Mouse (Mus musculus) left cerebral cortex, postnatal 10 days (tissue): ENCODE results near the gene Pam. TPM values are rescaled to one million over a fixed set of nuclear protein-coding genes. Genes with fewer than 3 reads are reported as not detected.
A peak's percentile ranks its signal among the peaks of the same experiment; 100 is the strongest.

Experiments
- DNase-seq, 2 experiments: peaks; one replicate each; pipeline ENCODE4 v3.0.0; 2021 to 2022; ENCODE audit warnings: low spot score in 2 of 2, mixed read lengths in 1 of 2; ENCODE audit errors: extremely low spot score in 1 of 2
- intact Hi-C: fragments of 180-260 bp; cut with DNase I; formaldehyde crosslinking; loops from one replicate; pipeline ENCODE4 v1.15.1; 2025
- total RNA-seq, 2 experiments: library from RNA; stranded (reverse); gene quantifications; 2 replicates each; pipeline ENCODE4 v1.2.3; 2021

Pam gene
- total RNA-seq, 2 experiments from 2014 or later = 159 to 181 TPM

DNA sequence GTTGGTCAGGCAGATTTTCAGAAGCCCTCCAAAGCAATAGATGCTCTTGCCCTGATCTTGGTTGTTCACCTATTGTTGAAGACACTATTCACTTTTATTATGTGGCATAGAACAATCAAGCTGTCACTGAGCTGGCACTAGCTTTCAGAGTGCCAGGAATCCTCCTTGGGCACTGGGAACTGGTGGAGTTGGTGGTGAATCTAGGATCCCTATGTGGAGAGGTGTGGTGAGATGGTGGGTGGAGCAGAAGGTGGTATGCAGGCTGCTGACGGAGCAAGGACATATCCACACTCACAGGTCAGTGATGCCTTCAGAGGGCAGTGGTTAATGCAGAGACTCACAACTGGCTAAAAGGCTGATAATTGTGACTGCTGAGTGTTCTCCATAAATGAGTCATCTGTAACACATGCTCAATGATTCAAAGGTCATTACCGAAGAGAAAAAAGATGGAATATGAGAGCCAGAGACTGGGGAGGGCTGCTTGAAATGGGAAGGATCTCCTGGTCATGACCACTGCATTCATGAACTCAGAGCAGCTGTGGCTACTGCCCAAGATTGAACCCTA is 221.9 kb downstream of the Pam start:
- intact Hi-C loops = no loop called here
- no peak for DNase-seq

DNA sequence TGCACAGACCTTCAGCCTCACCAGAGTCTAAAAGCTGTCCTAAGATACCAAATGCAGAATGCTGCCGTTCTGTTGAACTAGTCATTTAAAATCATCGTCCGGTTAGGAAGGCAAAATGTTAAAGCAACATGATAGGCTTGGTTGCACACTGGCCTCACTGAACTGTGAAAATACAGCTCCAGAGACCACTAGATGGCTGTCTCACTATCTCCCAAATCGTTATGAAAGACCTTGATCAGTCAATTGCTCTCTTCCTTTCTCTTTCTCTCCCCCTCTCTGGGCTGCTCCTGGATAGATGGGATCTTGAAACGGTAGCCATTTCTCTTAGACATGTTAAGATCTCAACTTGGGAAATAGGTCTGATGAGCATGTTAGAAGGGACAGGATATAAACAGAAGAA is 223.0 kb downstream of the Pam start:
- DNase-seq = no peak
- intact Hi-C loops = no loop called here

DNA sequence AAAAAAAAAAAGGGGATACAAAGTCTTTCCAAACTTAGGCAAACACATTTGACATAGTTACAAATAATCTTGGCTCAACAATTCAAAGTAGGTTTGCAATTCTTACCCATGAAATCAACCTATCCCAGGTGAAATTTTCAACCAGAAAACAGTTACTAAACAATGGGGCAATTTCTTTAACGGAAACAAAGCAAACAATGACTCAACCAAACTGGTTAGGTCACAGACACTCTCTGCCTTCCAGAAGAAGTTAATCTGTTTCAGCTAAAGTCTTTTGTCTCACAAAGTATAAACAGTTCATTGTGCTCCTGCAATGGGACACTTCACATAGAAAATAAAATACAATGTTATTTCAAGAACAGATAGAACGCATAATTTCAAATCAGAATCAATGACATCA is 223.4 kb downstream of the Pam start:
- intact Hi-C loops = no loop called here
- DNase-seq = no peak

DNA sequence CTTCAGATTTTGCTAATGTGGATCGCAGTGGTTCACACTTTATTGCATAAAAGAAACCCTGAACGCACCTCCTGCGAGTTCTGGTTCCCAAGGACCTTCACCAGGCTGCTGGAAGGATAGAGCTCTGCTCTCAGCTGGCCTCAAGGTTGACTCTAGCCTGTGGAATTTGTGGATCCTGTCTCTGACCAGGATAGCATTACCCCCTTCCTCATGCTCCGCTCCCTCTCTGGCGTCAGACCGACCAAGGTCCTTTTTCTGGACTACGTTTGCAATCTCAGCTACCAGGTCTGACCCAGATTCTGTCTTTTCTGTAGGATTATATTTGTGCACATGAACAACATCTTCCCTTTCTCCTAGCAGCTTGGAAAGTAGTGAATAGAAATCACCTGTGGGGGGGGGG is 231.3 kb downstream of the Pam start:
- no peak for DNase-seq
- intact Hi-C loops = no loop called here

DNA sequence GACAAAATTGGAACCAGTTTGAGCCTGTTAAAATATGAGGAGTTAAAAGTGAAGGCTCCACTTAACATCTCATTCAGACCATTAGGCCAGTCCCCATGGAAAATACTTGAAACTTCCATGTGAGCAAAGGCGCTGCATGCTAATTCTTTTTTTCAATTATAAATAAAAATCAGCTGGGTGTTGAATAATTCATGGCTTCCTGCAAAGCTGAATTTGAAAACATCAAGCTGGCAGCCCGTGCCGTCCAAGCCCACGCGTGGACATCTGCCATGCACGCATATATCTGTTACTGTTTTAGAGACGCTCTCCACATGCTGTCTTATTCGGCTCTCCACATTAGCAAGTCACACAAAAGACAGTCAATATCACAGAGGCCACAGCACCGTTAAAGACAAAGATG is 232.3 kb downstream of the Pam start:
- peak; percentile 69 to 88 for DNase-seq
- intact Hi-C loops = no loop called here

DNA sequence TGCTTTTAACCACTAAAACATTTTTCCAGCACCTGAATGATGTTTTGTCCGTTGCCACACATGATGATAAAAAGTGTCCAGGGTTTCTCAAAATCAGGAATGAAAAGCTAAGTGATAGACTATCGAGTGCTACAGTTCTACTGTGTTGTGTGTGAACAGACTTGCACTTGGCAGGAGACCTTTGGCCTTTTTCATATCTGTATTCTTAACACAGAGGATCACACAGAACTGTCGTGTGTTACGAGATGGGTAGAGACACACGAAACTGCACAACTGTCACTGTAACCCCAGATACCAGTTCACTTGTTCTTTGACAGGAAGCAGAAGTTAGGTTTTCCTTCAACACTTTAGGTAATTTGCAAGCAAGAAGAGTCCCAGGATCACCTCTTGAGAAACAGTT is 232.7 kb downstream of the Pam start:
- intact Hi-C loops = no loop called here
- DNase-seq = no peak

DNA sequence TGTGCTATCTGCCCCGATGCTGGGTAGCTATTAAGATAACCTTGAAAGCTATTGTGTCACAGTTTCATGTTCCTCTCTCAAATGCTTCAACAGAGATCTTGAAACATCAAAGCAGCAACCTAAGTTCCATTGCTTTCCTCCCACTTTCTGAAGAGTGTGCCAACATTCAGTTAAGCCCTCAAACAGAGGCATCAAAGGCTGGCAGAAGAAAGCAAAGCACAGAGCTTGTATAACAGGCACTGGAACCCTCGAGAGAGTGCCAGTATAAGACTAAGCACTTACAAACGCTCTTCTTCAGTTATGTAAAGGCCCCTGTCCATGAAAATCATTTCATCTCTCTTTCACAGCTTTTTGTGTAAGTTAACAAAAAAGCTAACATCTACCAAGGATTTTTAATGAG is 241.2 kb downstream of the Pam start:
- intact Hi-C loops = no loop called here

DNA sequence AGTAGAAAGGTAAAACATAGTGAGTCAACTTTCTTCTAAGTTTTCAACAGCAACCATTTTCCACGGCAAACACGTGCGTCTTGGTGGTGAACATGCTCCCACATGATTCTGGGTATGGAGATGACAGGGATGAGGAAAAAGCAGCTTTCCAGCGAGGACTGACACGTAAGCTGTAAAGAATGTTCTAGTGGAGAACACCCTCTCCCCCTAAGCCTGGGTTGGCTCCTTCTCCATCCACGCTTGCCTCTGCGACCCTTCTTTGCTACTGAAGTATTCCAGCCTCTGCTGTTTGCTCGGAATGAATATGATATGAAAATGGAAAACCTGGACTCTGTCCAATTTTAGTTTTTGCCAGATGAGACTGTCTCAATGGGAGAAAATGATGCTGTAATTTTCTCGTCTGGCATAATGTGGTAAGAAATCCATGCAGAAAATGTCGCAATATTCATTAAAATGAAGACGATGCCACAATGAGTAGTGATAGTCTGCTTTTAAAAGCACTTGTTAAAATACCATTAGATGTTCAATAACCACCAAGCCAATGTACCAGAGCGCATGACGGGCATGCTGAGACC is 243.8 kb downstream of the Pam start:
- no peak for DNase-seq
- intact Hi-C loops = no loop called here

More for the DNA sequence above, 241.2 kb downstream of the Pam start:
- DNase-seq = no peak

DNA sequence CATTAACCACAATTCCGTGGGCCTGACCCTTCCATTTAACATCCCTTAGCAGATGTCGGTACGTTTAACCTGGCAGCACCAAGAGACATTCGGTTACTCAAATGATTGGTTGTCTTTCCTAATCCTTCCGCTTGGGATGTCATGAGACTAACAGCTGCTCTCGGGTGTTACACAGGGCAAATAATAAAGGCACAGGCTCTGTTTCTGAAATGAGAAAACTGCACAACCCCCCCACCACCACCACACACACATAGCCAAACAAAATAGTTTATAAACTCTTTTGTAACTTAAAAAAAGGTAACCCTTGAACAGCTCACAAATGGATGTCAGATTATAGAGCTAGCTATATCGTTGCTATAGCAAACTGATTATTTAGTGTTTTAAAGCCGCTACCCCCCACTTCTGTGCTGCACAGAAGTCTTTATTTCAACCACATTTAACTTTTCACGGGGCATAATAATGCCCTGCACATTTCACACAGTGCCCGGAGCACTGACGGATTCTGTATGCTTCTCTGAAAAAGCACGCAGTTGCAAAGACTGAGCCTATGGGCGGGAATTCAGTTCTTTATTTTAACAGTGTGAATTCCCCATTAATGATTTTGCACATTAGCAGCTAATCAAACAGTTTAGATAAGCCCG is 246.7 kb downstream of the Pam start:
- intact Hi-C loops = no loop called here
- no peak for DNase-seq

DNA sequence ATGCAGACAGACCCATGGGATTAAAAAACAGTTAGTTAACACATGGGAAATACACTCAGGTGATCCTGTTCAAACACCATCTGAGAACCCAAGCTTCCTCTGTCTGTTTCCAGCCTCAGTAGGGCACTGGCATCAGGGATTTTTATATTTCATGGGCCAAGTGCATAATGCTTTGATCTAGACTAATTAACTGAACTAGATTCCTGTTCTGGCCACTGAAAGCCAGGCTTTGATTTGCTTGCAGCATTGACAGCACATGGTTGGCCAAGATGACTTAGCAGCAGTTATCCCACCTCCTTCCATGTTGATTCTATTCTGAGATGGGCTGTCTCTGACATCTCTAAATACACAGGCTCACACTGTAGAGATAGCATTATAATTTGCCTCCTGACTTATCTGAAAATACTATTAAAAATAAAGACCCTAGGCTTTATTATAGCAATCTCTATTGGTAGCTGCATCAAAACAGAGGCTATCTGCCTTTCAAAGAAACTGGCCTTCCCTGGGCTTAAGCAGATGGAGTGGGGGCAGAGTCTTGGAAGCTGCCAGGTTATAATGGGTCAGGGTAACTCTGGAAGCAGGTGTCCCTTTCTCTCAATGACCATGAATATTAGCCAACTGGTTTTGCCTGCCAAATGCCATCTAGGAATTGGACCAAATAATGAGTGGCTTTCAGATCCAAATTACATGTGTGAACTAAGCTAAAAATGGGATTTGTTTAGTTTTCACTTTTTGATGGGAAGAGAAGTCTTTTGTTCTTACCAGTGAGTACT is 252.0 kb downstream of the Pam start:
- intact Hi-C loops = no loop called here
- no peak for DNase-seq

DNA sequence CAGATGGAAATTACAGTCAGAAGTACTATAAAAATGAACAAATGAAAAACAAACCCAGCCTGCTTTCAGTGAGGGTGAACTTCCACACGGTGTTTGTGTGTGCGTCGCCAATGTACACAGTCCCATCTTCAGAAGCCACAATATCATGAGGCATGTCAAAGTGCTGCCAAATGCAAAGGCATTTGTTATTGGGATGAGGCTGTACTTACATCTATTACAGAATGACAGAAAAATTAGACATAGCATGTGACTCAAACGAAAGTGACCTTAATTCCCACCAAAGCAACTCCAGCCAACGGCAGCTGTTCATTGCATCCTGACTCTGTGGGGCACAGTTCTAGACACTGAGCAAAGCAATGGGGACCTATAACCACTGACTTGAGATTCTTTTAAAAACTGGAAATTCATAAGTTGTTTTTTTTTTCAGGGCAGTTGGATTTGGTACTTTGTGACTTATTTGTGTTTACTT is 261.1 kb downstream of the Pam start:
- DNase-seq = no peak
- intact Hi-C loops = no loop called here

DNA sequence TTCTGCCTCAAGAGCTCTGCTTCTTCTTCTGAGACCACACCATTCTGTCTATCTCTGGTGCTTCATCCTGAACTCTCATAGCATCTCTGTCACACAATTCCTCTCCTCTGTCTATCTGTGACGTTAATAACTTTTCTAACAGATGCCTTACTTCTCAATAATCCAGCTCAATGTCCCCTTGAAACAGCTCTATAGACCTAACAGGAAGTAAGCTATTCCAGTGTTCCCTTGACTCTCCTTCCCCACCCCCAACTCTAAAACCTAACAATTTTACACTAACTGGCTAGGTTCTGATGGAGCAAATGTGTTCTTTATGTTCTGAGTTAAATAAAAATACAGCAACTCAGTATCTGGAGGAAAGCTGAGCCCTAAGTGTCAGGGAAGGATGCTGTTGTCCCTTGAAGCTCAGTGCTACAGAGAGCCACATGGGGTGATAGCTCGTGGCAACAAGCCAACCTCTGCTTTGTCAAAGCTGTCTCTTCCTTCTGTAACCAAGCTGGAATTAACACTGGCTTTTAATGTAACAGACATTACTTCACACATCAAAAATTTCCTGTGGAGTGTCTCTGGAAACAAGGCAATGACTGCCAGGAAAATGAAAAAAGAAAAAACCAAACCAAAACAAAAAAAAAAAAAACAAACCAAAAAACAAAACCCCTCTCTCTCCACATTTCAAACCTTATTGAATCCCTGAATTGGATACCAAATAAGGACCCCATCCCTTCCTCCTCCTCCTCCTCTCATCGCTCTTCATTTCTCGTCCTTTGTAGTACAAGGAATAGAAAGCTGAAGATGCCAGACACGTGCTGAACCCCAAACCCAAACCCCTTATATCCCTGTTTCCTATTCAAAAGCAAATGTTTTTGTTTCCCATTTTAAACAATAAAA is 261.7 kb downstream of the Pam start:
- peak; percentile 44 to 83 for DNase-seq

DNA sequence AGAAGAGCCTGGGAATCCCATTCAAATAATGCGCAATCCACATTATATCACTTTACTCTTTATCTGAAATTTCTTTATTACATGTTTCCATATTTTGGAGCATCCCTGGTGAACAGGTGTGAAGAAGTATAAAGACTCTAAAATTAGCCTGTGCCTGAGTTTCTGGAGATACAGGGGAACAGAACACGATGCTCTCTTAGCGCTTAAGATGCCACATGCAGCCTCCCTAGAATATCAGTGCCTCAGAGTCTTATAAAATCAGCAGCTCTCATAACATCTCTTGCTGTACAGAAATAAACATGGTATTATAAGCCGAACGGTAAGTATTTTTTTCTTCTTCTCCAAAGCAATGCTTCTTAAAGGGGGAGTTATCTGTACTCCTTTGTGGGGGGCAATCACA is 267.4 kb downstream of the Pam start:
- no peak for DNase-seq
- intact Hi-C loops = no loop called here

More for the DNA sequence above, 261.7 kb downstream of the Pam start:
- intact Hi-C loops = no loop called here

DNA sequence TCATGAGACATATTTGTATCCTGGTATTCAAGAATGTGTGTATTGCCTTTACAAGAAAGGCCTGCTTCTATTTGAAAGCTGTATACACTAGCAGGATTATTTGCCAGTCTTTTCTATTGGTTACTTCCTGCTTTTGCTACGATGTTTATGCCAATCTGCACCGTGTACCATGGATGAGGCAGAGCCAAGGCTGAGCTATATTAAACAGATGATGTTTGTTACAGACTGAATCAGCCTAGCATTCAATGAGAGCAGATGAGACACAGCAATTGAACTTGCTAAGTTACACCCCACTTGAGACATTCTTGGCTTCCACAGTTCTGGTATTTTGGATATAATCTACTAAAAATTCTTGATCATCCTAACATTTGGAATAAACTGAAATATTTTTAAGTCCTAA is 267.9 kb downstream of the Pam start:
- intact Hi-C loops = no loop called here
- peak in 1 of 2 experiments; percentile 20 for DNase-seq

DNA sequence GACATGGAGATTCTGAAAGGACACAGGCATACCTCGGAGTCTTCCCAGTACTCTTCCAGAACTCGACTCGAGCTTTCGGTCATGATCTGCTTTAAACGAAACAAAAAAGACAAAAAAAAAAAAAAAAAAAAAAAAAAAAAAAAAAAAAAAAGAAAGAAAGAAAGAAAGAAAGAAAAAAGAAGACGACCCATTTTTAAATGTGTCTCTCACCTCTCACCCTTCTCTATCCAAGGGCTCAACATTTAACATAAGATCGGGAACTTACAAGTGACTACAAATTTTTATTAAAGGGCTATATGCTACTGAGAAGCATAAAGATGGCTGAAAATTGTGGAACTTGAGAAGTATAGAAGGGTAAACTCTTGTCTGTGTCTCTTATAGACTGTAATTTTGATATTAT is 272.5 kb downstream of the Pam start:
- DNase-seq = no peak
- intact Hi-C loops = no loop called here

DNA sequence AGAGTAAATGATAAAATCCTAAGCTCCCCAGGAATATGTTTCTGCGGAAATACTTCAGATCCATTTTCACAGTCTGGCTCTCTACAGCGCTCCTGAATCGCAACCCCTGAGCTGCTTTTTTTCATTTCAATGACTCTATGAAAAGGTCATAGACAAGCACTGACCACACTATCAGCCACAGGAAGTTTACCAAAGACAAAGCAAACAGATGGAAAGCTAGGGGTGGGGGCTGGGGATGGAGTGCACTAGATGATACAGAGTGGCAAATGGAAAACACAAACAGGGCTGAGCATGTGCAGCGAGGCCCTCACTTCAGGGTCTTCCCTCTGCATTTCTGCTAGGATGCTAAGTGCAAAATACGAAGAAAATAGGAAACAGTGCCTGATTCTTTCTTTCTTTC is 273.2 kb downstream of the Pam start:
- no peak for DNase-seq
- intact Hi-C loops = no loop called here

DNA sequence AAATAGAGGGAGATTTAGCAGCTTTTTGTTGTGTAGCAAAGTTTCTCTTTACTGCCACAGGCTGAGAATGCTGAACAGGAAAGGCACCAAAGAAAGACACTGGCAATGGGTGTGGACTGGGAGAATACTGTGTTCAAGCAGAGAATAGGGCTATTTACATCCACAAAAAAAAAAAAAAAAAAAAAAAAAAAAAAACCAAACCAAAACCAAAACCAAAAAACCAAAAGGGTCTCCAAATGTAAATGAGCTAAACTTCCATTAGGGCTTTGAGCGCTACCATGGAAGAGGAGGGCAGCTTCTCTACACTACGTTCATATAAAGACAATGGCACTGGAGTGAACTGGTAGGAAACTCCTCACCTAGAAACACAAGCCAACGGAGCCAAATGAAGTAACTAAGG is 274.2 kb downstream of the Pam start:
- no peak for DNase-seq
- intact Hi-C loops = no loop called here

DNA sequence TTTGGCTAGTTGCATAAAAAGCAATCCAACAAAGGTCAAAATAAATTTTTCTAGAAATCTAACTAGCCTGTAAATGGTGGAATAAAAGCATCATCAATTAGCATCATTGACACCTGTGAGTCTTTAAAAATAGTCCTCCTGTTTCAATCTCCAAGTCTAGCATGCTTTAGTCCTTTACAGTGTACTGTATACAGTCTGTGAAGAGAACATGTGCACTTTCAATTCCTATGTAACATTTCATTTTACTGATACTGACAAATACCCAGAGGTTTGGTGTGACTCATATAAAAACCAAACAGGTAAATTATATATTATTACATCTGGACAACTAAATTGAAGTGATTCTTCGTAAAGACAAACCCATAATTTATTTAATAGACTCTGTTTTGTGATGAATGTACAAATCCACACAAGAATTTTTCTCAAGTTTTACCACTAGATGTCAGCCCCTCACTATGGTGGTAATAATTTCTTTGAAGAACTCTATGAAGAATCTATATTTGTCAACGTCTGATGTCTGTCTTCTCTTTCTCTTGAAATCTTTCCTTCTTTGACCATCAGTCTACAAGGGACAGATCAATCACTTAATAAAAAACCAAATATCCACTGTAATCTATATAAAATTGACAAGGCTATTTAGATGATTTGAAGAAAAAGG is 286.1 kb downstream of the Pam start:
- intact Hi-C loops = loop anchor here (2.0 to 10.0 kb wide), 5 partner anchors 541 to 965 kb away; no protein-coding TSS in a partner anchor
- DNase-seq = no peak
